Mouse (Mus musculus) layer of hippocampus, adult 11-12 months (tissue): ENCODE measurements around the gene Zdhhc3.

ENCODE experiments used
- DNase-seq: peaks from one replicate; pipeline ENCODE4 v3.0.0; 2022; ENCODE audit warnings: low spot score

The Zdhhc3 gene

DNA sequence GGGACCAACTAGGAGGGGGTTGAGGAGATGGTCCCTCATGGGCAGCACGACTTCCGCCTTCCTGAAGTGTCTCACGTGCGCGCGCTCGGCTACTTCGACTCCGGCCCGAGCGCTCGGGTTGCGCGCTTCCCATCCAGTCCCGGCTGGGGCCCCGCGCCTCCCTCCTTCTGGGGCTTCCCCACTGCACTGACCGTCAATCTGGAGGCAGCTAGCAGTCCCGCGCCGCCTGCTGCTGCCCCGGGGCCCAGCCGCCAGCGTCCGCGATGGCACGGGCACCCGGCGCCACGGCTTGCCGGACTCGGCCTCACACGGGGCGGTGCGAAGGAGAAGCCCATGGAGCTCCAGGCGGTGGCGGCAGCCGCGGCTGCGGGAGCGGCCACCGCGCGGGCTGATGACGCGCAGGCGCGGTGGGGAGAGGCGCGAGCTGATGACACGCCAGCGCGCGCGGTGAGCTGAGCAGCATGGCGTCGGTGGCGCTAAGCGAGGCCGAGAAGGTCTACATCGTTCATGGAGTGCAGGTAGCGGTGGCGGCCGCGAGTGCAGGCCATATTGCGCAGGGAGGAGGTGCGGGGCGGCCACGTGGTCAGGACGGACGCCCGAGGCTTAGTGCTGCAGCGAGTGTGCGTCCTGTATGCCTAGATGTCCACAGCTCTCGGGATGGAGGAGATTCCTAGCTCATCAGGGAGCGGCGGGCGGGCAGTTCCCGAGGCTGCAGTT is at the start of gene Zdhhc3, which contains the start of gene Exosc7:
Gene Zdhhc3 (minus strand): TSS at position 401 of the 717 bp plus-strand sequence.
Gene Exosc7 (plus strand): TSS at position 411 of the 717 bp plus-strand sequence.
- peak; percentile 87 for DNase-seq

DNA sequence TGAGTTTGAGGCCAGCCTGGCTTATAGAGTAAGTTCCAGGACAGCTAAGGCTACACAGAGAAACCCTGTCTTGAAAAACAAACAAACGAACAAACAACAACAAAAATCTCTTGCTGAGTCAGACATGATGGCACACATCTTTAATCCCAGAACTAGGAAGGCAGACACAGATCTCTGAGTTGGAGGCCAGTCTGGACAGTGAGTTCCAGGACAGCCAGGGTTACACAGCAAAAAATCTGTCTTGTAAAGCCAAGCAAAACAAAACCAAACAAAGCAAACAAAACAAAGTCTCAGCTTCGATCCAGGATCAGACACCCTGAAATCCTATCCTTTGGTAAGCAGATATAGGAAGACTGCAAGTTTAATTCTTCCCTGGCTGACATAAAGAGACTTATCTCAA is 48.8 kb upstream of the Zdhhc3 start:
- no peak for DNase-seq

GRCm38 (mm10) chr9:123159330-123159729 is 46.3 kb upstream of the Zdhhc3 start:
- DNase-seq = peak; percentile 78

DNA sequence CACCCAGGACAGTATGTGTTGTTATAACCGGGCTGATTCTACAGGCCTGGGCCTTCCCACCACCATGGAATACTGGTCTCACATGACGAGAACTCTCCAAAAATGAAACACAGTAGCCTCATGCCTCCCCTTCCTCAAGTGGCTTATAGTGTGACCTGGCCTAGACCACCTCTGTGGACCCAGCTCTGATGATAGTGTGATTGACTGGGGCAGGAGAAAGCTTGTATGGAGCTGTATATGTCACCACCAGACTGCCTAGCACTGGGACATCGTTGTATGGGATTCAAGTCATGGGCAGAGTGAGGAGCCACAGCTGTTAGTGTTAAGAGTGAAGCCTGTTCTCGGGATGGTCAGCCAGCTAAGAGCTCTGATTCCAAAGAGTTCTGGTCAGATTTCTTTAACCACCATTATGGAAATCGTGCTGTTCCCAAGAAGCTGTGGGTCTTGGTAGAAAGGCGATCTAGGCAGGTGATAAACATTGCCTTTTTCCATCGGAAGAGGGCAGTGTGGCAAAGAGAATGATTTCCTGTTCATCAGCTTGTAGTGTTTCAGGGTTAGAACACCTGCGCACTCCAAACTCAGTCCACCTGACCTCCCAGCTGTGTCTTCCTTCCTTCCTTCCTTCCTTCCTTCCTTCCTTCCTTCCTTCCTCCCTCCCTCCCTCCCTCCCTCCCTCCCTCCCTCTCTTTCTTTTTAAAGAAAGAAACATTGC is 45.3 kb upstream of the Zdhhc3 start:
- peak; percentile 40 for DNase-seq

GRCm38 (mm10) chr9:123157699-123158098 is 44.7 kb upstream of the Zdhhc3 start:
- DNase-seq = peak; percentile 10

DNA sequence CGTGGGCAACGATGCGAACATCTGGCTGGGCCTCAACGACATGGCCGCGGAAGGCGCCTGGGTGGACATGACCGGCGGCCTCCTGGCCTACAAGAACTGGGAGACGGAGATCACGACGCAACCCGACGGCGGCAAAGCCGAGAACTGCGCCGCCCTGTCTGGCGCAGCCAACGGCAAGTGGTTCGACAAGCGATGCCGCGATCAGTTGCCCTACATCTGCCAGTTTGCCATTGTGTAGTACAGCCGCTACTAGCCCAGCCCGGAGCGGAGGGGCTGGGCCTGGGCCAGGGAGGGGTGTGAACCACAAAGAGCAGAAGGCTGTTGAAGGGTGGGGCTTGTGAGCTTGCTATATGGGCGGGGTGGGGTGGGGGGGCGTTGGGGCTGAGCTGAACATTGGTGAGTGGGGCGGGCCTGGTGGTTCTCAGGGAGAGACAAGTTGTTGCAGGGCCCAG is 43.9 kb upstream of the Zdhhc3 start:
- peak; percentile 35 for DNase-seq

DNA sequence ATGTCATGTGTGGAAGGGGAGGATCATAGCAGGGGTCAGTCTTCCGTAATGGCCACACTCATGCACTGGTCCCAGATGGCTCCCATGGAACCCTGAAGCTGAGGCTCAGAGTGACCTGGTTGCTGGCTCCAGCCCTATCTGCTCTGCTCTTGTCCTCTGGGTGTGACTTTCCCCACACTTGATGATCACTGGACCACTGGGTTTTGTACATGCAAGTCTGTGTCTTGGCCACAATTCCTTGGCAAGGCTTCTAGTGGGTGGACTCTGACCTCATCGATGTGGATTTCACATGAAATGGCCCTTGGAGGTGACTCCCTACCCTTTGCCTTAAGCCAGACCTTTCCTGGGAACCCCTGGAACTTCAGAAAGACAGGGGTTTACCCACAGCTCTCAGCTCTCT is 40.1 kb upstream of the Zdhhc3 start:
- DNase-seq = no peak

DNA sequence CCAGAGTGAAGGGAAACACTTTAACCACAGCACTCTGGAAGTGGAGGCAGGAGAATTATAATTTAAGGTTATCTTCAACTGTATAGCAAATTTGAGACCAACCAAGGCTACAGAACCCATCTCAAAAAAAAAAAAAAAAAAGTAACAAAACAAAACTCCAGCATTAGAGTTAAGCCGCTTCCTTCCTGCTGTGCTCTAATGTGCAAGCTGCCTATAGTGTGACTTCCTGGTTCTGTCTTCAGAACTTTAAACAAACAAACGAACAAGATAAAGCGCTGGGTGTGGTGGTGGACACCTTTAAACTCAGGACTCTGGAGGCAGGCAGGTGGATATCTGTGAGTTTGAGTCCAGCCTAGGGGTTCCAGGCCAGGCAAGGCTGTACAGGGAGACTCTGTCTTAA is 39.0 kb upstream of the Zdhhc3 start:
- no peak for DNase-seq

DNA sequence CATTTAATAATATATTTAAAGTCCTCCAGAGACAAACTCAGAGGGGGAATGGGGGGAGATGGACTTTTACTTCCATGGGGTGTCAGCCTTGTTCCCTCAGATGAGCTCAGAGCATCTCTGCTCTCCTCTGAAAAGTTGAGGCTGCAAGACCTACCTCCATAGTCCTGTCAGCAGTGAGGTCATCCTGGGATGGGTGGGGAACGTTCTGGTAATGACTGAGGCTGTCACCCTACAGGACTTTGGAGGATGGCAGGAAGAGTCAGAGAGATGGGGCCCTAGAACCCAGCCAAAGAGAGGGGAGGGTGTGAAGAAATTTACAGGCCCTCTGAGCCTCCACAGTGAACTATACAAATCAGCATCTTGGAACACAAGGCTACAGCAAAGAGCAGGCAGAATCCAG is 38.6 kb upstream of the Zdhhc3 start:
- DNase-seq = no peak

DNA sequence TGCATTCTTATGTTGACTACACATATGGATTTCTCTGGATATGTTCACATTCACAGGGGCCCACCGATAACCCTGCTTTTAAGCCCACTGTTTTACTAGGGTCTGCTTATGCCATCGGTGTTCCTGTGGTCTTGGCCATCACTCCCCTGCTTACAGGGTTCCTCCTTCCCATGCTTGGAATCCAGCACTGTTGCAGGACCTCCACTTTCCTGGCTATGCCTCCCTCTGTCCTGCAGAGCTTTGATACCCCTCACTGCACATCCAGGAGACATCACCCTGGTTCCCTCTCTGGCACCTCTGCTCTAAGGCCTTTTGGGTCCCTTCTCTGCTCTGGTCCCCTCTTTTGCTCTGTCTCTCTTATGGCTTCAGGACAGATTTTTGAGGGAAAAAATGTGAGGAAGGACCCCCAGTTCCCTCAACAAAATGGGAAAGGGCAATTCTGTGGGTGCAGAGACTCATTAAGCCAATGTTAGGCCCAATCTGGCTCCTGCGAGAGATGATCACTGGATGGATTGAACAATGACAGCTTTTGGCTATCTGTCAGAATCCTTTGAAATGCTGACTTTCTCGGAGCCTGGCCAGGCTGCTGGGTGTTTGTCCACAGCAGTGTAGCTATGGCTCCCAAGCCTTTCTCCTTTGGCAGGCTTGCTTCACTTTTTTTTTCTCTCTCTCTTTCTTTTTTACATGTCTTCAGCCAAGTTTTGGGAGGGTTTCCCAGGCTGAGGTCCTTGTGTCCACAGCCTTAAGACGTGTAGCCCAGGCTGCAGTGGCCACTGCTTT is 37.4 kb upstream of the Zdhhc3 start, which contains the start of gene Clec3b:
Gene Clec3b (plus strand): TSS at position 706 of the 780 bp plus-strand sequence.
- DNase-seq = peak; percentile 52

DNA sequence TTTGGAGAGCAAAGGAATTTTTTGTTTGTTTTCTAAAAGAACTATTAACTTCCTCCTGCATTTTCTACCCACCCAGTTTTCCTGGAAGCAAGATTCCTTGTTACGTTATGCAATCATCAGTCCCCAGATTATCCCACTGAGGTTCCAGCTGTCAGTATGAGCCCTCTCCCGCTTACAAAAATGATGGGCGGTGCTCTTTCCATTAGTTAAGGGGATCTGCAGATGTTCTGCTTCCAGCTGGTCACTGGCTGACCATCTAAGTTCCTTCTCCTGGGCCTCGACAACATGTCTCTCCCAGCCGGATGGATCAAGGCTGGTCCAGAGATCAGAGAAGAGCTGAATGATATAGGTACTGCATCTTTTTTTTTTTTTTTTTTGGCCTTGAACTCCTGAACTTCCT is 35.4 kb upstream of the Zdhhc3 start:
- DNase-seq = no peak

DNA sequence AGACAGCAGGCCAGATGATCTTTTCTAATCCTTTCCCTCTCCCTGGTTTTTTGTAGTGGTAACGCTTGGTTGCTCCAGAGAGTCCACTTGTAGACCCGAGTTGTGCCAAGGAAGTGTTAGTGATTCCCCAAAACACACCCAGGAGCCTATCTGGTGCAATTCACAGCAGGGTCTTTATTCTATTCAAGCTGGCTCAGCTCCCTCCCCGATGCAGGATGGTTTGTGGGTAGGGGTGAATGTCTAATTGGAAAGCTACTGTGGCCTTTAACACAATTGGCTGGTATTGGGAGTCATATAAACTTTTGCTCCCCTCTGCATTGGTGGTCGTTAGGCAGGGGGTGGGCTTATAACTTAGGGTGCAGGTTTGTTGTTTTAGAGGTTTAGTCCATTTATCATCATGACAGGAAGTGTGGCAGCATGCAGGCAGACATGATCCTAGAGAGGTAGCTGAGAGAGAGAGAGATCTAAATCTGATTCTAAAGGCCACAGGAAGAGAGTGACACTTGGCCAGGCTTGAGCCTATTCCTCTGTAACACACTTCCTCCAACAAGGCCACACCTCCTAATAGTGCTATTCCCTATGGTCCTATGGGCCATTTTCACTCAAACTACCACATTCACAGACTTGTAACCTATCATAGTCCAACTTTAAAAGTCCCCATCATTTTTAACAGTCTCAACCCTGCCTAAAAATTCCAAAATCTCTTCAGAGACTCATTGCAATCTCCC is 27.0 kb upstream of the Zdhhc3 start:
- no peak for DNase-seq

DNA sequence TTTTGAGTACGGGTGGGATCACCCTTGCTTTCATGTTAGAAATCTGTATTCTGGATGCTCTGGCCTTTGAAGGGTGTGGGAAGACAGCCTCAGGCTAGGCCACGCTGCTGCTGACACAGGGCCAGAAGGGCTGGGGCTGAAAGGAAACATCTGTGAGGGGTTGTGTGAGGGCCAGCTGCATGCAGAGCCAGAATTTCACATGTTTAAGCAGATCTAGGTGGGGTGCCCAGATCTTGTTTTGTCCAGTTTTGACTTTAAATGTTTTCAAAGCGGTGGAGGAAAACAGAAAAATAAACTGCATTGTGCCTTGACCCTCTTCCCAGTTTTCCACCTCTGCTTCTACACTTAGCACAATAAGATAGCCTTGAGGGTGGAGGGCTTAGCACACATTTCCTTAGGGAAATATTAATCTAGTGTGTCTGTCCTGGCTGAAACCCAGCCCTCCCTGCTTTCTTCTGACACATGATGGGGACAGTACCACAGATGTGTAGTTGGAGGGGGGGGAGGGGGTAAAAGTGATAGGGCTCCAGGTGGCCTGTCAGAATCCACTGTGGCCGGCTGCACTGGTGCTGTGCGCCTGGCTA is 26.0 kb upstream of the Zdhhc3 start:
- no peak for DNase-seq

DNA sequence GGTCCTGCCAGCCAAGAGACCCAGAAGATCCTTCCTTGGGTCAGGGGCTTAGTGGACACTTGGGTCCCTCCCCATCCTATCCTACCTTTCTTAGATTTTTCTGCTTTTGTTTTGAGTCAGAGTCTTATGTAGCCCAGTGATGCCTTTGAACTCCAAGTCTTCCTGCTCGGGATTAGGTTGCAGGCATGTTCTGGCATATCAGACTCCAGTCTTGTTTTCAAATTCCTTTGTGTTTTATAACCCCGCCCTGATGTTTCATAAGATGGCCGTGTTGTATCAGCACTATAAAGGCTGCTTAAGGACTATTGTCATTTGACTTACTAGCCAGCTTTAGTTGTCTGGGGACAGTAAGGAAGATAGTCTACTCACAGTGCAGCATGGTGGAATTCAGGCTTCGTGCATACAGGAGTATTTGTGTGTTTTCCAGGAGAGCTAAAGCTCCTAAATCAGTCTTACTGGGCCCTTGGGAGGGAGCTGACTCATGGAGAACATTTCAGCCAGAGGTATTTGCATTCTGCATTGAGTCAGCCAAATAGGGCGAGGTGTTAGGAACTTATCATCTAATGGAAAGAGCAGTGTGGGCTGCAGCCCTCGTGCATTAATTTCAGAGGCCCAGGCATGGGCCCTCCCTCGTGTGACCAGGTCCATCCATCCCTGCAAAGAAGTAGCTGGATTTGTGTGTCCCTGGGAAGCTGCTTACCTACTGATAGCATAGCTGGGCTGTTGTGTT is 24.1 kb upstream of the Zdhhc3 start:
- no peak for DNase-seq

- DNase-seq = no peak
Measured at GRCm38 (mm10) chr9:123132994-123133393, 20.0 kb upstream of the Zdhhc3 start.

GRCm38 (mm10) chr9:123127663-123128062 is 14.7 kb upstream of the Zdhhc3 start:
- no peak for DNase-seq

GRCm38 (mm10) chr9:123124413-123124981 is 11.5 kb upstream of the Zdhhc3 start:
- DNase-seq = no peak

- DNase-seq = peak; percentile 10
Measured at GRCm38 (mm10) chr9:123123571-123124412, 10.8 kb upstream of the Zdhhc3 start.

DNA sequence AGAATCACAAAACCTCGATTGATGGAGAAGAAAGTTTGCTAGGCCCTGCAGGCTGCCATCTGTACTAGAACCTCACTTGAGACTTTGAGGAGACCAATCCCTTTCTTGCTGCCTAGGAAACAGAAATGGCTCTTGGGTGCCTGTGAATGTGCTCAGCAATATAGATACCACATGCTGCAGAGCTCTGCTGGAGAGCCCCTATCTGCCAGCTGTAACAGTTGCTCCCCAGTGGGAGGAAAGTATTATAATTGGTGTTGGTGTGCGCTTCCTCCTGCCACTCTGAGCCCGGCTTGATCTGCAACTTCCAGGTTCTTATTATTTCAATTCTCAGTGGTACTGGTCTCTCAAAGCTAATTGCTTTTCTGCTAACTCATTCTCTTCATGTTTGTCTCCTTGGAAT is 10.0 kb upstream of the Zdhhc3 start:
- peak; percentile 13 for DNase-seq
